Mouse (Mus musculus) small intestine, adult 2 months (tissue): ENCODE results near the gene Homer2. TPM values are rescaled to one million over a fixed set of nuclear protein-coding genes. Genes with fewer than 3 reads are reported as not detected.
A peak's percentile ranks its signal among the peaks of the same experiment; 100 is the strongest.

Experiments
- H3K27ac ChIP-seq: fragments of 200-500 bp; 2 replicates; pipeline ENCODE4 v1.5.1; 2012; ENCODE audit warnings: low read depth, low read length, control low read depth, inconsistent platforms; ENCODE audit not compliant: insufficient read depth
- H3K27me3 ChIP-seq: fragments of 200-500 bp; 2 replicates; pipeline ENCODE4 v1.6.1; 2012; ENCODE audit warnings: mild to moderate bottlenecking, moderate library complexity, low read length, inconsistent platforms; ENCODE audit not compliant: control insufficient read depth, insufficient read depth
- H3K36me3 ChIP-seq: fragments of 200-500 bp; 2 replicates; pipeline ENCODE4 v1.6.1; 2012; ENCODE audit warnings: mild to moderate bottlenecking, low read length, control low read depth, inconsistent platforms; ENCODE audit not compliant: control insufficient read depth, insufficient read depth
- H3K4me1 ChIP-seq: fragments of 200-500 bp; 2 replicates; pipeline ENCODE4 v1.6.1; 2012; ENCODE audit warnings: low read length, inconsistent platforms, mixed read lengths; ENCODE audit not compliant: control insufficient read depth, insufficient read depth, insufficient read length
- H3K4me3 ChIP-seq: fragments of 200-500 bp; 2 replicates; pipeline ENCODE4 v1.5.1; 2012; ENCODE audit warnings: low read depth, mild to moderate bottlenecking, control low read depth, inconsistent platforms, low read length, moderate library complexity
- CTCF ChIP-seq: fragments of 200-500 bp; IDR thresholded peaks from 2 replicates; pipeline ENCODE4 v1.5.1; 2012; ENCODE audit warnings: low read depth, mild to moderate bottlenecking, control low read depth, inconsistent platforms, low read length, moderate library complexity, mixed read lengths; ENCODE audit not compliant: insufficient replicate concordance, insufficient read length; ENCODE audit errors: extremely low read depth
- POLR2A ChIP-seq: fragments of 200-500 bp; IDR thresholded peaks from 2 replicates; pipeline ENCODE4 v1.6.1; 2012; ENCODE audit warnings: low read depth, mild to moderate bottlenecking, control low read depth, inconsistent platforms, low read length, moderate library complexity
- WGBS: fragments of 180-500 bp; shearing (Covaris S2); methylation state at CpG from one replicate; pipeline ENCODE4 v1.1.7; 2018; 5-methylcytosine and 5-hydroxymethylcytosine counted together
- polyA plus RNA-seq: library from polyadenylated mRNA; depleted of rRNA; stranded (reverse); fragments of >200 nt; gene quantifications from 2 replicates; pipeline ENCODE4 v1.2.3, GENCODE M21; 2012

The Homer2 gene
- polyA plus RNA-seq, 1 experiment, result 20.2 TPM

GRCm38 (mm10) chr7:81587238-81587637 lies 120.1 kb downstream of the Homer2 start:
- 90% methylated on average over 4 of the region's 4 CpGs for WGBS
- H3K27ac ChIP-seq, result no peak overlapping the region

GRCm38 (mm10) chr7:81585326-81585725 lies 122.0 kb downstream of the Homer2 start:
- peaks cover 6% of the 10 kb centered on the region; the same call in 1 of the 2 replicates for H3K4me1 ChIP-seq
- WGBS, result 55% methylated on average over 7 of the region's 7 CpGs

More at GRCm38 (mm10) chr7:81587238-81587637, 120.1 kb downstream of the Homer2 start:
- Histone ChIP-seq H3K4me3 (no peak overlapping the region), H3K27me3 (no peaks in the 10 kb centered on the region), H3K4me1 (peaks cover 6% of the 10 kb centered on the region; the same call in 1 of the 2 replicates), H3K36me3 (peaks cover 41% of the 10 kb centered on the region)
- TF ChIP-seq CTCF, result no peak
- no peak for TF ChIP-seq POLR2A

GRCm38 (mm10) chr7:81583512-81583911 lies 123.8 kb downstream of the Homer2 start:
- Histone ChIP-seq H3K4me1 (peaks cover 6% of the 10 kb centered on the region; the same call in 1 of the 2 replicates), H3K27me3 (no peaks in the 10 kb centered on the region), H3K27ac (no peak overlapping the region), H3K4me3 (no peak overlapping the region), H3K36me3 (peaks cover 20% of the 10 kb centered on the region)
- TF ChIP-seq POLR2A (no peak), CTCF (no peak)
- WGBS, result 42% methylated on average over 3 of the region's 3 CpGs

More at GRCm38 (mm10) chr7:81585326-81585725, 122.0 kb downstream of the Homer2 start:
- Histone ChIP-seq H3K27ac (peak overlapping the region; percentile 47; the same call in 1 of the 2 replicates), H3K27me3 (no peaks in the 10 kb centered on the region), H3K36me3 (peaks cover 27% of the 10 kb centered on the region), H3K4me3 (no peak overlapping the region)
- TF ChIP-seq CTCF (no peak), POLR2A (no peak)

- peaks cover 20% of the 10 kb centered on the region for H3K36me3 ChIP-seq
- WGBS, result 92% methylated on average over 5 of the region's 5 CpGs
- peaks cover 3% of the 10 kb centered on the region; the same call in 1 of the 2 replicates for H3K4me1 ChIP-seq
- no peak overlapping the region for H3K27ac ChIP-seq
- no peak overlapping the region for H3K4me3 ChIP-seq
- H3K27me3 ChIP-seq, result no peaks in the 10 kb centered on the region
- no peak for TF ChIP-seq POLR2A
- no peak for TF ChIP-seq CTCF
These were observed 128.0 kb downstream of the Homer2 start for GRCm38 (mm10) chr7:81579312-81579711.

GRCm38 (mm10) chr7:81578413-81578812 lies 128.9 kb downstream of the Homer2 start:
- Histone ChIP-seq H3K36me3 (peaks cover 20% of the 10 kb centered on the region), H3K27me3 (no peaks in the 10 kb centered on the region), H3K27ac (no peak overlapping the region), H3K4me3 (no peak overlapping the region), H3K4me1 (peaks cover 3% of the 10 kb centered on the region; the same call in 1 of the 2 replicates)
- 91% methylated on average over 7 of the region's 7 CpGs for WGBS
- no peak for TF ChIP-seq POLR2A
- TF ChIP-seq CTCF, result no peak

GRCm38 (mm10) chr7:81577872-81578271 lies 129.5 kb downstream of the Homer2 start:
- Histone ChIP-seq H3K4me1 (peaks cover 5% of the 10 kb centered on the region; the same call in 1 of the 2 replicates), H3K27me3 (no peaks in the 10 kb centered on the region), H3K27ac (no peak overlapping the region), H3K36me3 (peaks cover 20% of the 10 kb centered on the region), H3K4me3 (no peak overlapping the region)
- TF ChIP-seq POLR2A (no peak), CTCF (no peak)
- WGBS, result 80% methylated on average over 3 of the region's 3 CpGs

- no peak overlapping the region for H3K27ac ChIP-seq
- no peak for TF ChIP-seq CTCF
- TF ChIP-seq POLR2A, result no peak
- H3K27me3 ChIP-seq, result no peaks in the 10 kb centered on the region
- peaks cover 5% of the 10 kb centered on the region; the same call in 1 of the 2 replicates for H3K4me1 ChIP-seq
- no peak overlapping the region for H3K4me3 ChIP-seq
- 92% methylated on average over 10 of the region's 10 CpGs for WGBS
- peaks cover 20% of the 10 kb centered on the region for H3K36me3 ChIP-seq
These were observed 131.7 kb downstream of the Homer2 start for GRCm38 (mm10) chr7:81575606-81576005.
